Mouse (Mus musculus): ENCODE data around the gene Rasl10a.
A peak's percentile ranks its signal among the peaks of the same experiment; 100 is the strongest.

GRCm38 (mm10) chr11:5098736-5099542, 41.0 kb downstream of the Rasl10a start, which contains the start of the genes Rhbdd3 and Ewsr1:
- TF ChIP-seq CTCF (IDR thresholded peaks at IDR 0.05; ENCODE audit: extremely low read depth, insufficient read length, insufficient replicate concordance, low read depth, low read length) (no peak), POLR2A (IDR thresholded peaks at IDR 0.05; ENCODE audit: low read depth, low read length) (peak; percentile 73)

Measured in small intestine, adult 2 months (tissue).